In the genomic region with DNA sequence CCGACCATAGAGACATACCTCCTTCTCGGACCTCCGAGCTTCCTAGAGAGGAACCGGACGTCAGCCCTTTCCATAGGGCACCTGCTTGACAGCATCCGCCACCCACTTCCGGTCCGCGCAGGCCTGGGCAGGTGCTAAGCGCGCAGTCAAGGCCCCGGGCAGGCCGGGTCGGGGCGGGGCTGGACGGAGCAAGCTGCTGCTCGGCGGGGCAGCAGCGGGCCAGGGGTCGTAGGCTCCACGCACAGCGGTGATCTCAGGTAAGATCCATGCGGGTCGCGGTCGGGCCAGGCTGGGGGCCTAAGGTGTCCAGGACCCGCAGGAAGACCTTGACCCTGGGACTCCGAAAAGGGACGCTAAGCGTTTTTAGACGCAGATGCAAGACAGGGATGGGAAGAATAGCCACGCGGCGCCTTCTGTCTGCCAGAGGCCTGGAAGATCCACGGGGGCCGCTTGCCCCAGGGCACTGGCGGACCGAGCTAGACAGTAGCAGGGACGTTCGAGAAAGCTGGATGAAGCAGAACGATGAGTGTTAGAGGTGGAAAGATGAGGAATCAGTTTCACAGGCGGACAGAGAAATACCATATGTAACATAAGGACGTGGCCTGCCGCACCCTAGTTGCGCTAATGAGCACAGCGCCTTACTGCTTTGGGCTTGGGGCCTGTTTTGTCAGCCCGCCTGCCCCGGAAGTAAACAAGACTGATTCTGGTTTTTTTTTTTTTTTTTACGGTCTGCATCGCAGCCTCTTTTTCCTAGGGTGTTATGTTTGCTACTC, we compare ENCODE assay signal across 8 mouse cellular contexts. TPM values are rescaled to one million over a fixed set of nuclear protein-coding genes. Genes with fewer than 3 reads are reported as not detected.
DNase-seq lines count a peak whose midpoint lies in the region; ATAC-seq lines count a peak whose summit lies in the region.

Zscan25 (plus strand) TSS at position 130 of the 773 bp plus-strand sequence.

- peak within 1 kb of the TSS; percentile 89 for H3K4me2 ChIP-seq in hindbrain, embryonic 15.5 days

- no peaks in the 10 kb centered on the region for H3K27me3 ChIP-seq in hindbrain, embryonic 15.5 days

- peak within 1 kb of the TSS; percentile 94 for H3K4me3 ChIP-seq in hindbrain, embryonic 15.5 days

- peaks cover 15% of the 10 kb centered on the region for H3K4me1 ChIP-seq in hindbrain, embryonic 15.5 days (replicated peaks)

- no peaks in the 10 kb centered on the region for H3K9me3 ChIP-seq in hindbrain, embryonic 15.5 days

- peak; percentile 87 for DNase-seq in T-cell, adult 2 months (ENCODE audit: low spot score)
- DNase-seq in cerebellum, postnatal 36 days, result peak; percentile 94
- peak; percentile 87 to 92 for DNase-seq in frontal cortex, postnatal 36 days (ENCODE audit: low spot score in 2 of 2)
- peak; percentile 88 for DNase-seq in left cerebral cortex, adult 11 months (ENCODE audit: low spot score)
- DNase-seq in lung, postnatal 4 days, result peak; percentile 91 to 95
- DNase-seq in retina, postnatal 7 days (ENCODE audit: low read depth, low spot score), result peak; percentile 87
- DNase-seq in urinary bladder, adult 2 months (ENCODE audit: low spot score), result peak; percentile 92

- H3K27ac ChIP-seq in hindbrain, embryonic 15.5 days (replicated peaks), result peak within 1 kb of the TSS; percentile 90

- H3K36me3 ChIP-seq in hindbrain, embryonic 15.5 days, result peaks cover 21% of the 10 kb centered on the region

- ATAC-seq in hindbrain, embryonic 15.5 days (ENCODE audit: low FRiP score, low read depth), result peak; percentile 98

- peak within 1 kb of the TSS; percentile 97 for H3K9ac ChIP-seq in hindbrain, embryonic 15.5 days

- under 1% methylated on average over 49 of the region's 50 CpGs for WGBS in hindbrain, embryonic 15.5 days

RNA-seq across cellular contexts. Expression of gene Zscan25, which starts in this region (rescaled TPM):
- polyA plus RNA-seq in hindbrain, embryonic 15.5 days (2015; fragmentation: Nextera tagmentation; extraction: Ambion mirVana), result 0.43 and 0.63 TPM in 2 replicates
- polyA plus RNA-seq in urinary bladder, adult 2 months (2012; rRNA removed), result 16.1 and 19.1 TPM in 2 replicates

Comparison
In these comparisons a context has a peak if more than half of its experiments do, and no peak if none do; other contexts are left out.
1. Peak in every context shown above with its lines: DNase-seq, ATAC-seq, H3K4me3 ChIP-seq and H3K27ac ChIP-seq.
2. RNA of gene Zscan25 (polyA plus RNA-seq): 16.1 to 19.1 TPM in urinary bladder, adult 2 months; 0.43 to 0.63 TPM in hindbrain, embryonic 15.5 days; every median in the first group is over 10 times any median in the second.
3. Peak in ATAC-seq, H3K4me3 ChIP-seq, H3K27ac ChIP-seq, H3K9ac ChIP-seq and H3K4me2 ChIP-seq in hindbrain, embryonic 15.5 days; RNA of the gene not detected or under 1 TPM.